Mouse (Mus musculus): ENCODE data around the gene Dusp7. TPM values are rescaled to one million over a fixed set of nuclear protein-coding genes. Genes with fewer than 3 reads are reported as not detected.
A peak's percentile ranks its signal among the peaks of the same experiment; 100 is the strongest.

The Dusp7 gene
- polyA plus RNA-seq, 1 experiment from 2014 or later: 19.8 TPM

- Histone ChIP-seq H3K36me3 (ENCODE audit: control insufficient read depth, insufficient read depth, low read length) (no peaks in the 10 kb centered on the region), H3K27ac (replicated peaks in 1 of 2; ENCODE audit: control insufficient read depth in 1 of 2, insufficient read depth in 1 of 2, low read depth in 2 of 2, low read length in 2 of 2) (no peak overlapping the region), H3K9ac (ENCODE audit: low read length) (no peak overlapping the region), H3K27me3 (ENCODE audit: control insufficient read depth, insufficient read depth, low read length) (no peaks in the 10 kb centered on the region), H3K4me1 (ENCODE audit: control insufficient read depth in 2 of 2, insufficient read depth in 2 of 2, low read length in 2 of 2) (peaks cover 42 to 46% of the 10 kb centered on the region in 2 experiments), H3K4me2 (ENCODE audit: low read length) (no peak overlapping the region), H3K9me3 (ENCODE audit: control insufficient read depth, low read length) (no peaks in the 10 kb centered on the region), H3K4me3 (ENCODE audit: control insufficient read depth in 1 of 2, insufficient read depth in 1 of 2, low read depth in 1 of 2, low read length in 2 of 2) (no peak overlapping the region)
- no peak for ATAC-seq (ENCODE audit: insufficient number of reproducible peaks, insufficient read depth, low FRiP score, low read depth)
- 68% methylated on average over 16 of the region's 16 CpGs for WGBS
Observed at GRCm38 (mm10) chr9:106402607-106403375, 34.4 kb downstream of the Dusp7 start.

DNA sequence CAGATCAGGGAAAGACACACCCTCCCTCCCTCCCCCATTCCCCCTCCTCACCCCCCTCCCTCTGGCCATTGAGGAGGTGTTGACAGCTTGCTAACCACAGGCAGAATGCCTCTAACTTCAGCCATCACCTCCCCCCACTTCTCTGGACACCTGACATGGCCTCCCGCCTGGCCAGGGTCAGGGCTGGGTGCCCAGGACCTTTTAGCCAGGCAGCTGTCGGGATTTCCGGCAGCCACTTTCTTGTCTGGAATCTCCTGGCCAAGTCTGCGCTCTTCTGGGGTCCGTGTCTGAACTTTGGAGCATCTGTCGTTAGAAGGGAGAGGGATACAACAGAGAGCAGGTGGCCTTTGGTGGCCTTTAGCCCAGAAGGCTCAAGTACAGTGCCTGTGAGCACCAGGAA is 36.8 kb downstream of the Dusp7 start:
- Histone ChIP-seq H3K4me1 (ENCODE audit: control insufficient read depth in 2 of 2, insufficient read depth in 2 of 2, low read length in 2 of 2) (peaks cover 34 to 46% of the 10 kb centered on the region in 2 experiments), H3K9ac (ENCODE audit: low read length) (no peak overlapping the region), H3K9me3 (ENCODE audit: control insufficient read depth, low read length) (no peaks in the 10 kb centered on the region), H3K36me3 (ENCODE audit: control insufficient read depth, insufficient read depth, low read length) (no peaks in the 10 kb centered on the region), H3K4me2 (ENCODE audit: low read length) (no peak overlapping the region), H3K4me3 (ENCODE audit: control insufficient read depth in 1 of 2, insufficient read depth in 1 of 2, low read depth in 1 of 2, low read length in 2 of 2) (no peak overlapping the region), H3K27ac (replicated peaks in 1 of 2; ENCODE audit: control insufficient read depth in 1 of 2, insufficient read depth in 1 of 2, low read depth in 2 of 2, low read length in 2 of 2) (peak overlapping the region; percentile 76 to 85), H3K27me3 (ENCODE audit: control insufficient read depth, insufficient read depth, low read length) (no peaks in the 10 kb centered on the region)
- 9% methylated on average over 6 of the region's 6 CpGs for WGBS
- ATAC-seq (ENCODE audit: insufficient number of reproducible peaks, insufficient read depth, low FRiP score, low read depth): peak; percentile 34; the same call in 1 of the 2 replicates

- Histone ChIP-seq H3K4me2 (ENCODE audit: low read length) (peak overlapping the region; percentile 12; the same call in 1 of the 2 replicates), H3K27me3 (ENCODE audit: control insufficient read depth, insufficient read depth, low read length) (no peaks in the 10 kb centered on the region), H3K9me3 (ENCODE audit: control insufficient read depth, low read length) (no peaks in the 10 kb centered on the region), H3K4me3 (ENCODE audit: control insufficient read depth in 1 of 2, insufficient read depth in 1 of 2, low read depth in 1 of 2, low read length in 2 of 2) (no peak overlapping the region), H3K4me1 (ENCODE audit: control insufficient read depth in 2 of 2, insufficient read depth in 2 of 2, low read length in 2 of 2) (peaks cover 39 to 53% of the 10 kb centered on the region in 2 experiments), H3K27ac (replicated peaks in 1 of 2; ENCODE audit: control insufficient read depth in 1 of 2, insufficient read depth in 1 of 2, low read depth in 2 of 2, low read length in 2 of 2) (peak overlapping the region; percentile 40 to 75), H3K36me3 (ENCODE audit: control insufficient read depth, insufficient read depth, low read length) (no peaks in the 10 kb centered on the region), H3K9ac (ENCODE audit: low read length) (peak overlapping the region; percentile 1; the same call in 1 of the 2 replicates)
- 12% methylated on average over 8 of the region's 8 CpGs for WGBS
- ATAC-seq (ENCODE audit: insufficient number of reproducible peaks, insufficient read depth, low FRiP score, low read depth): 0 out of 2 replicates have a peak, but pooled peaks have one; percentile 33
Observed at GRCm38 (mm10) chr9:106406443-106407078, 38.1 kb downstream of the Dusp7 start.

DNA sequence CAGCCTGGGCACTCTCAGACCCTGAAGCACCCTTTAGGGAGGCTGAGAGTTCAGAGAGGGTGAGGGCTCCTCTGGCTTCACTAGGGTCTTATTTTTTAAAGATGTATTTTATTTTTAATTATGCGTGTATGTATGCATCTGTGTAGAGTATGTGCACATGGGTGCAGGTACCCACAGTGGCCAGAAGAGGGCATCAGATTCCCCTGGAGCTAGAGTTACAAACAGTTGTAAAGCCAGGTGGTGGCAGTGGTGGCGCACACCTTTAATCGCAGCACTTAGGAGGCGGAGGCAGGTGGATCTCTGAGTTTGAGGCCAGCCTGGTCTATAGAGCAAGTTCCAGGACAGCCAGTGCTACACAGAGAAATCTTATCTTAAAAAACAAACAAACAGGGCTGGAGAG is 40.7 kb downstream of the Dusp7 start:
- no peak for ATAC-seq (ENCODE audit: insufficient number of reproducible peaks, insufficient read depth, low FRiP score, low read depth)
- H3K4me1 ChIP-seq (ENCODE audit: control insufficient read depth in 2 of 2, insufficient read depth in 2 of 2, low read length in 2 of 2): peaks cover 30 to 44% of the 10 kb centered on the region in 2 experiments
- no peak overlapping the region for H3K4me3 ChIP-seq (ENCODE audit: control insufficient read depth in 1 of 2, insufficient read depth in 1 of 2, low read depth in 1 of 2, low read length in 2 of 2)
- no peaks in the 10 kb centered on the region for H3K27me3 ChIP-seq (ENCODE audit: control insufficient read depth, insufficient read depth, low read length)
- H3K4me2 ChIP-seq (ENCODE audit: low read length): no peak overlapping the region
- H3K27ac ChIP-seq (replicated peaks in 1 of 2; ENCODE audit: control insufficient read depth in 1 of 2, insufficient read depth in 1 of 2, low read depth in 2 of 2, low read length in 2 of 2): 0 out of 4 replicates have a peak overlapping the region, but pooled peaks of 1 of the 2 experiments have one; percentile 19
- H3K9me3 ChIP-seq (ENCODE audit: control insufficient read depth, low read length): no peaks in the 10 kb centered on the region
- WGBS: 94% methylated on average over 4 of the region's 4 CpGs
- no peaks in the 10 kb centered on the region for H3K36me3 ChIP-seq (ENCODE audit: control insufficient read depth, insufficient read depth, low read length)
- H3K9ac ChIP-seq (ENCODE audit: low read length): no peak overlapping the region

GRCm38 (mm10) chr9:106410086-106410650 is 41.7 kb downstream of the Dusp7 start:
- no peaks in the 10 kb centered on the region for H3K27me3 ChIP-seq (ENCODE audit: control insufficient read depth, insufficient read depth, low read length)
- WGBS: 88% methylated on average over 2 of the region's 2 CpGs
- no peak overlapping the region for H3K4me3 ChIP-seq (ENCODE audit: control insufficient read depth in 1 of 2, insufficient read depth in 1 of 2, low read depth in 1 of 2, low read length in 2 of 2)
- no peaks in the 10 kb centered on the region for H3K9me3 ChIP-seq (ENCODE audit: control insufficient read depth, low read length)
- ATAC-seq (ENCODE audit: insufficient number of reproducible peaks, insufficient read depth, low FRiP score, low read depth): no peak
- H3K4me1 ChIP-seq (ENCODE audit: control insufficient read depth in 2 of 2, insufficient read depth in 2 of 2, low read length in 2 of 2): peaks cover 28 to 38% of the 10 kb centered on the region in 2 experiments
- no peak overlapping the region for H3K27ac ChIP-seq (replicated peaks in 1 of 2; ENCODE audit: control insufficient read depth in 1 of 2, insufficient read depth in 1 of 2, low read depth in 2 of 2, low read length in 2 of 2)
- H3K4me2 ChIP-seq (ENCODE audit: low read length): no peak overlapping the region
- no peaks in the 10 kb centered on the region for H3K36me3 ChIP-seq (ENCODE audit: control insufficient read depth, insufficient read depth, low read length)
- no peak overlapping the region; the same call in 1 of the 2 replicates for H3K9ac ChIP-seq (ENCODE audit: low read length)

GRCm38 (mm10) chr9:106411091-106411594 is 42.7 kb downstream of the Dusp7 start:
- no peak overlapping the region for H3K27ac ChIP-seq (replicated peaks in 1 of 2; ENCODE audit: control insufficient read depth in 1 of 2, insufficient read depth in 1 of 2, low read depth in 2 of 2, low read length in 2 of 2)
- 52% methylated on average over 9 of the region's 9 CpGs for WGBS
- H3K9ac ChIP-seq (ENCODE audit: low read length): no peak overlapping the region
- peaks cover 20 to 32% of the 10 kb centered on the region in 2 experiments for H3K4me1 ChIP-seq (ENCODE audit: control insufficient read depth in 2 of 2, insufficient read depth in 2 of 2, low read length in 2 of 2)
- no peaks in the 10 kb centered on the region for H3K9me3 ChIP-seq (ENCODE audit: control insufficient read depth, low read length)
- no peaks in the 10 kb centered on the region for H3K36me3 ChIP-seq (ENCODE audit: control insufficient read depth, insufficient read depth, low read length)
- no peaks in the 10 kb centered on the region for H3K27me3 ChIP-seq (ENCODE audit: control insufficient read depth, insufficient read depth, low read length)
- ATAC-seq (ENCODE audit: insufficient number of reproducible peaks, insufficient read depth, low FRiP score, low read depth): no peak
- no peak overlapping the region for H3K4me2 ChIP-seq (ENCODE audit: low read length)
- no peak overlapping the region for H3K4me3 ChIP-seq (ENCODE audit: control insufficient read depth in 1 of 2, insufficient read depth in 1 of 2, low read depth in 1 of 2, low read length in 2 of 2)

DNA sequence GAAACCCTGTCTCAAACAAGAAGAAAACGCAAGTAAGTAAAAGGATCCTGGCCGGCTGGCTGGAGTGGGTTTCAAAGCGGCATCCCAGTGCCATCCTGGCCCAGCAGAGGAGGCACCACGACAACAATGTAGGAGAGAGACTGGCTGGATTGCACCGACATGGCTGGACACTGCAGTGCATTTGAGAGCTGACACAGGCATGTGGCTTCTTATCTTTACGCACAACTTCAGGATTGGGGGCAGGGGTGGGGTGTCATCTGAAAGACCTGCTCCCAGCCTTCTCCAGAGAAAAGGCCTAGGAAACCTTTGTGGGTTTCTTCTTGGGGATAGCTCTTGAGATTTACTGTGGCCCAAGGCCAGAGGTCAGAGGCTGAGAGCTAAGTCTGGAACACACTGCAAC is 43.3 kb downstream of the Dusp7 start:
- Histone ChIP-seq H3K36me3 (ENCODE audit: control insufficient read depth, insufficient read depth, low read length) (no peaks in the 10 kb centered on the region), H3K4me3 (ENCODE audit: control insufficient read depth in 1 of 2, insufficient read depth in 1 of 2, low read depth in 1 of 2, low read length in 2 of 2) (no peak overlapping the region), H3K4me2 (ENCODE audit: low read length) (no peak overlapping the region), H3K4me1 (ENCODE audit: control insufficient read depth in 2 of 2, insufficient read depth in 2 of 2, low read length in 2 of 2) (peaks cover 14 to 26% of the 10 kb centered on the region in 2 experiments), H3K9ac (ENCODE audit: low read length) (no peak overlapping the region), H3K27me3 (ENCODE audit: control insufficient read depth, insufficient read depth, low read length) (no peaks in the 10 kb centered on the region), H3K9me3 (ENCODE audit: control insufficient read depth, low read length) (no peaks in the 10 kb centered on the region), H3K27ac (replicated peaks in 1 of 2; ENCODE audit: control insufficient read depth in 1 of 2, insufficient read depth in 1 of 2, low read depth in 2 of 2, low read length in 2 of 2) (no peak overlapping the region)
- WGBS: 46% methylated on average over 6 of the region's 6 CpGs
- no peak for ATAC-seq (ENCODE audit: insufficient number of reproducible peaks, insufficient read depth, low FRiP score, low read depth)

Data from heart, embryonic 14.5 days (tissue).